Mouse (Mus musculus) limb, embryonic 14.5 days (tissue): ENCODE data around the gene Nanos2. TPM values are rescaled to one million over a fixed set of nuclear protein-coding genes. Genes with fewer than 3 reads are reported as not detected.

Experiments
- ATAC-seq: fragments of 200-750 bp; cut with Nextera tagmentation; 2 replicates; pipeline ENCODE4 v1.8.0; 2017; ENCODE audit warnings: low read depth, moderate number of reproducible peaks, moderate TSS enrichment; ENCODE audit not compliant: low FRiP score
- DNase-seq: peaks from one replicate; pipeline ENCODE4 v3.0.0-alpha.2; 2015; ENCODE audit warnings: low spot score
- H3K27ac ChIP-seq: fragments of 300-500 bp; sonication (generic); replicated peaks from 2 replicates; pipeline ENCODE4 v1.5.1; 2014; ENCODE audit warnings: low read depth, mild to moderate bottlenecking, low read length, moderate library complexity, mixed read lengths
- H3K27me3 ChIP-seq: fragments of 300-500 bp; sonication (generic); 2 replicates; pipeline ENCODE4 v1.6.1; 2014; ENCODE audit warnings: low read length, mixed read lengths; ENCODE audit not compliant: control insufficient read depth, insufficient read depth
- H3K36me3 ChIP-seq: fragments of 300-500 bp; sonication (generic); 2 replicates; pipeline ENCODE4 v1.6.1; 2014; ENCODE audit warnings: mild to moderate bottlenecking, low read length, moderate library complexity, mixed read lengths; ENCODE audit not compliant: control insufficient read depth, insufficient read depth
- H3K4me1 ChIP-seq: fragments of 300-500 bp; sonication (generic); 2 replicates; pipeline ENCODE4 v1.6.1; 2014; ENCODE audit warnings: antibody characterized with exemption, low read length, mixed read lengths; ENCODE audit not compliant: control insufficient read depth, insufficient read depth
- H3K4me2 ChIP-seq: fragments of 300-500 bp; sonication (generic); replicated peaks from 2 replicates; pipeline ENCODE4 v1.6.1; 2014; ENCODE audit warnings: low read depth, mild to moderate bottlenecking, low read length, moderate library complexity; ENCODE audit not compliant: severe bottlenecking
- H3K4me3 ChIP-seq: fragments of 300-500 bp; sonication (generic); replicated peaks from 2 replicates; pipeline ENCODE4 v1.5.1; 2014; ENCODE audit warnings: low read length
- H3K9ac ChIP-seq: fragments of 300-500 bp; sonication (generic); 2 replicates; pipeline ENCODE4 v1.6.1; 2014; ENCODE audit warnings: mild to moderate bottlenecking, low read depth, low read length, moderate library complexity; ENCODE audit not compliant: severe bottlenecking
- H3K9me3 ChIP-seq: fragments of 300-500 bp; sonication (generic); 2 replicates; pipeline ENCODE4 v1.6.1; 2016; ENCODE audit warnings: low read length; ENCODE audit not compliant: control insufficient read depth
- POLR2A ChIP-seq: fragments of 200-500 bp; IDR thresholded peaks from 2 replicates; pipeline ENCODE4 v1.8.0; 2012; ENCODE audit warnings: inconsistent platforms, mild to moderate bottlenecking, moderate library complexity, borderline replicate concordance; ENCODE audit not compliant: insufficient read depth, insufficient read length; ENCODE audit errors: extremely low read depth
- WGBS: fragments of 180-500 bp; shearing (Covaris S2); extraction: QIAGEN DNeasy Blood & Tissue Kit; methylation state at CpG from one replicate; pipeline ENCODE4 v1.1.7; 2014; 5-methylcytosine and 5-hydroxymethylcytosine counted together
- polyA plus RNA-seq, 2 experiments: library from polyadenylated mRNA; depleted of rRNA in 1 of 2; stranded (reverse) in 1 of 2; unstranded in 1 of 2; fragments of >200 nt; fragmentation: Nextera tagmentation in 1 of 2; extraction: Ambion mirVana in 1 of 2; gene quantifications; 2 replicates each; pipeline versions ENCODE4 v1.2.1 to v1.2.3; 2012 to 2014

Nanos2 gene
- polyA plus RNA-seq, 2 experiments = 0.06 TPM; not detected in 1

DNA sequence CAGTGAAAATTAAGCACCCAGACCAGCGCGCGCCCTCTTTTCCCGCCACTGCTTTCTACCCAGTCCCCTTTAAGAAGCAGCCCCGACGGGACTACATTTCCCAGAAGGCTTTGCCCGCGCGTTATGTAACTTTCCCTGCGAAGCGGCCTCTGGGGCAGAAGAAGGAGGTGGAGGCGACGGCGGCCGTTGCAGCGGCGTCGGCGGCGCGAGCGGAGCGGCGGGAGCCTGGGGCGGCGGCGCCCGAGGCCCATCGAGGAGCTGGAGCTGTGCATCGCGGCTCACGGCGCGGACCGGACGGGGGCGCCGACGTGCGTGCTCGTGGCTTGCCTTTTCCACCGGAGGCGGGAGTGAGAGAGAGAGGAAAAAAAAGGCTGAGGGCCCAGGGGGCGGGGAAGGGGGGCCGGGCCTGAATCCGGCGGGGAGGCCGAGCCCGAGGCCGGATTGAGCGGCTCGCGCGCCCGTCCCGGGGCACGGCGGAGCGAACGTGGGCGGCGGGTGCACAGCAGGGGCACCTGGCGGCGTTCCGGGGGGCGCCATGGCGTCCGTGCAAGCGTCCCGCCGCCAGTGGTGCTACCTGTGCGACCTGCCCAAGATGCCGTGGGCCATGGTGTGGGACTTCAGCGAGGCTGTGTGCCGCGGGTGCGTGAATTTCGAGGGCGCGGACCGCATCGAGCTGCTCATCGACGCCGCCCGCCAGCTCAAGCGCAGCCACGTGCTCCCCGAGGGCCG, 16.9 kb downstream of the Nanos2 start, which contains the start of gene Irf2bp1:
Irf2bp1 (plus strand) TSS at position 143 of the 729 bp plus-strand sequence.
- Histone ChIP-seq H3K9ac (peak within 1 kb of the TSS; percentile 88), H3K27me3 (no peaks in the 10 kb centered on the region), H3K4me2 (peak within 1 kb of the TSS; percentile 97), H3K27ac (peak within 1 kb of the TSS; percentile 93), H3K9me3 (no peaks in the 10 kb centered on the region), H3K4me1 (peaks cover 34% of the 10 kb centered on the region), H3K36me3 (peaks cover 43% of the 10 kb centered on the region), H3K4me3 (peak within 1 kb of the TSS; percentile 92)
- peak; percentile 79 for ATAC-seq
- under 1% methylated on average over 62 of the region's 90 CpGs for WGBS
- peak; percentile 97 for DNase-seq
- peak; percentile 81; the same call in 1 of the 2 replicates for TF ChIP-seq POLR2A

DNA sequence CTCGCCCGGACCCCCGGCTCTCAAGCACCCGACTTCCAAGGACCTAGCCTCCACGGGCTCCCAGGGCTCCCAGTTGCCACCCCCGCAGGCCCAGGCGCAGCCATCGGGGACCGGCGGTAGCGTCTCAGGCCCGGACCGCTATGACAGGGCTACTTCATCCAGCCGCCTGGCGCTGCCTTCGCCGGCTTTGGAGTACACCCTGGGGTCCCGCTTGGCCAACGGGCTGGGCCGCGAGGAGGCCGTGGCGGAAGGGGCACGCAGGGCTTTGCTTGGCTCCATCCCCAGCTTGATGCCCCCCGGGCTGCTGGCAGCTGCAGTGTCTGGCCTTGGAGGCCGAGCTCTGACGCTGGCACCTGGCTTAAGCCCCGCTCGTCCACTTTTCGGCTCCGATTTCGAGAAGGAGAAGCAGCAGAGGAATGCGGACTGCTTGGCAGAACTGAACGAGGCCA, 17.5 kb downstream of the Nanos2 start:
- peak overlapping the region; percentile 93 for H3K27ac ChIP-seq
- no peaks in the 10 kb centered on the region for H3K27me3 ChIP-seq
- H3K9me3 ChIP-seq = no peaks in the 10 kb centered on the region
- H3K9ac ChIP-seq = peak overlapping the region; percentile 88
- TF ChIP-seq POLR2A = no peak
- peak overlapping the region; percentile 92 for H3K4me3 ChIP-seq
- under 1% methylated on average over 25 of the region's 34 CpGs for WGBS
- H3K4me1 ChIP-seq = peaks cover 34% of the 10 kb centered on the region
- peaks cover 43% of the 10 kb centered on the region for H3K36me3 ChIP-seq
- H3K4me2 ChIP-seq = peak overlapping the region; percentile 97
- DNase-seq = no peak
- ATAC-seq = no peak

DNA sequence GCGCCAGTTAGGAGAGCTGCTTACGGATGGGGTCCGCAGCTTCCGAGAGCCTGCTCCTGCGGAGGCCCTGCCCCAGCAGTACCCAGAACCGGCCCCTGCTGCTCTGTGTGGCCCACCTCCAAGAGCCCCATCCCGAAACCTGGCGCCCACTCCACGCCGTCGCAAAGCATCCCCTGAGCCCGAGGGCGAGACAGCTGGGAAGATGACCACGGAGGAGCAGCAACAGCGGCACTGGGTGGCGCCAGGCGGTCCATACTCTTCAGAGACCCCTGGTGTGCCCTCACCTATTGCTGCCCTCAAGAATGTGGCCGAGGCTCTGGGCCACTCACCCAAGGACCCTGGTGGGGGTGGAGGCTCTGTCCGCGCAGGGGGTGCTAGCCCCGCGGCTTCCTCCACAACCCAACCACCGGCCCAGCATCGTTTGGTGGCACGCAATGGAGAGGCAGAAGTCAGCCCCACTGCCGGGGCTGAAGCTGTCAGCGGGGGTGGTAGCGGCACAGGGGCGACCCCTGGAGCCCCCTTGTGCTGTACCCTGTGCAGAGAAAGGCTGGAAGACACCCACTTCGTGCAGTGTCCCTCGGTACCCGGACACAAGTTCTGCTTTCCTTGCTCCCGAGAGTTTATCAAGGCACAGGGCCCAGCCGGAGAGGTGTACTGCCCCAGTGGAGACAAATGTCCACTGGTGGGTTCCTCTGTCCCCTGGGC, 18.4 kb downstream of the Nanos2 start:
- Histone ChIP-seq H3K9ac (0 out of 2 replicates have a peak overlapping the region, but pooled peaks have one; percentile 88), H3K36me3 (peaks cover 38% of the 10 kb centered on the region), H3K4me1 (peaks cover 34% of the 10 kb centered on the region), H3K9me3 (no peaks in the 10 kb centered on the region), H3K27ac (no peak overlapping the region), H3K4me3 (peak overlapping the region; percentile 92), H3K27me3 (no peaks in the 10 kb centered on the region), H3K4me2 (peak overlapping the region; percentile 97)
- no peak for DNase-seq
- no peak for TF ChIP-seq POLR2A
- ATAC-seq = no peak
- 83% methylated on average over 34 of the region's 34 CpGs for WGBS

DNA sequence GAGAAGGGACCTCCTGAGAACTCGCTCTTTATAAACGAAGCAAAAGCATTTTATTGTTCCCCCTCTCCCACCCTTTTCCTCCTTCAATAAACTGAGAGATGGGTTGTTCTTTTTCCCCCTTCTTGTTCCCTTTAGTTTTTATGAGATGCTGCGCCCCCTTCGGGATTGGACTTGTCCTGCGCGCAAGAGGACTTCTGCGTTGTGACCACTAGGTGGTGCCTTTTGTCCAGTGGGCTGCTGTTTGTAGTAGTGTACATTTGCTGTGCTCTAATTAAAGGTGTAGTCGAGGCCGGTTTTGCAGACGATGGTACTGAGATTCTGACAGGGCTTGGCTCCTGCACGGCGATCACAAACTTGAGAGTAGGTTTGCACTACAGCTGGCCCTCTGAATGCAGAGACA, 19.3 kb downstream of the Nanos2 start:
- H3K9me3 ChIP-seq = no peaks in the 10 kb centered on the region
- ATAC-seq = 0 out of 2 replicates have a peak, but pooled peaks have one; percentile 14
- no peak for TF ChIP-seq POLR2A
- H3K4me2 ChIP-seq = peak overlapping the region; percentile 97; the same call in 1 of the 2 replicates
- no peak overlapping the region for H3K9ac ChIP-seq
- H3K4me1 ChIP-seq = peaks cover 37% of the 10 kb centered on the region
- H3K27me3 ChIP-seq = no peaks in the 10 kb centered on the region
- WGBS = 6% methylated on average over 12 of the region's 12 CpGs
- H3K36me3 ChIP-seq = peaks cover 34% of the 10 kb centered on the region
- 0 out of 2 replicates have a peak overlapping the region, but pooled peaks have one; percentile 92 for H3K4me3 ChIP-seq
- H3K27ac ChIP-seq = no peak overlapping the region
- peak; percentile 84 for DNase-seq
